Mouse (Mus musculus) hindbrain, embryonic 16.5 days (tissue): ENCODE data around the gene Prss22. TPM values are rescaled to one million over a fixed set of nuclear protein-coding genes. Genes with fewer than 3 reads are reported as not detected.

ENCODE experiments used
- ATAC-seq: fragments of 200-750 bp; cut with Nextera tagmentation; 2 replicates; pipeline ENCODE4 v1.8.0; 2017; ENCODE audit warnings: moderate TSS enrichment, moderate library complexity
- H3K27ac ChIP-seq: fragments of 300-500 bp; sonication (generic); 2 replicates; pipeline ENCODE4 v1.5.1; 2014; ENCODE audit warnings: low read depth, mild to moderate bottlenecking, control low read depth, low read length, moderate library complexity
- H3K27me3 ChIP-seq: fragments of 300-500 bp; sonication (generic); replicated peaks from 2 replicates; pipeline ENCODE4 v1.6.1; 2014; ENCODE audit warnings: low read length; ENCODE audit not compliant: control insufficient read depth, insufficient read depth
- H3K36me3 ChIP-seq: fragments of 300-500 bp; sonication (generic); 2 replicates; pipeline ENCODE4 v1.6.1; 2014; ENCODE audit warnings: mild to moderate bottlenecking, low read length, moderate library complexity, mixed read lengths; ENCODE audit not compliant: control insufficient read depth, insufficient read depth
- H3K4me1 ChIP-seq: fragments of 300-500 bp; sonication (generic); 2 replicates; pipeline ENCODE4 v1.6.1; 2014; ENCODE audit warnings: low read depth, low read length; ENCODE audit not compliant: control insufficient read depth, insufficient read depth
- H3K4me2 ChIP-seq: fragments of 300-500 bp; sonication (generic); 2 replicates; pipeline ENCODE4 v1.6.1; 2014; ENCODE audit warnings: mild to moderate bottlenecking, low read length, control low read depth, moderate library complexity
- H3K4me3 ChIP-seq: fragments of 300-500 bp; sonication (generic); 2 replicates; pipeline ENCODE4 v1.5.1; 2014; ENCODE audit warnings: mild to moderate bottlenecking, low read length, control low read depth, moderate library complexity
- H3K9ac ChIP-seq: fragments of 300-500 bp; sonication (generic); 2 replicates; pipeline ENCODE4 v1.6.1; 2014; ENCODE audit warnings: low read depth, mild to moderate bottlenecking, control low read depth, low read length, moderate library complexity
- H3K9me3 ChIP-seq: fragments of 300-500 bp; sonication (generic); 2 replicates; pipeline ENCODE4 v1.6.1; 2014; ENCODE audit warnings: mild to moderate bottlenecking, low read length, moderate library complexity; ENCODE audit not compliant: control insufficient read depth
- WGBS: fragments of 180-500 bp; shearing (Covaris S2); extraction: QIAGEN DNeasy Blood & Tissue Kit; methylation state at CpG from one replicate; pipeline ENCODE4 v1.1.7; 2014; 5-methylcytosine and 5-hydroxymethylcytosine counted together
- polyA plus RNA-seq: library from polyadenylated mRNA; unstranded; fragments of >200 nt; fragmentation: Nextera tagmentation; extraction: Ambion mirVana; gene quantifications from 2 replicates; pipeline ENCODE4 v1.2.1, GENCODE M21; 2015

Gene Prss22
- polyA plus RNA-seq, 1 experiment from 2014 or later = not detected

- no peak for ATAC-seq
- H3K9ac ChIP-seq = no peak overlapping the region
- no peaks in the 10 kb centered on the region for H3K27me3 ChIP-seq
- H3K4me2 ChIP-seq = no peak overlapping the region
- no peak overlapping the region for H3K4me3 ChIP-seq
- H3K27ac ChIP-seq = no peak overlapping the region
- no peaks in the 10 kb centered on the region for H3K9me3 ChIP-seq
- H3K36me3 ChIP-seq = no peaks in the 10 kb centered on the region
- 80% methylated on average over 1 of the region's 1 CpGs for WGBS
- no peaks in the 10 kb centered on the region for H3K4me1 ChIP-seq
Measured at GRCm38 (mm10) chr17:23984989-23985388, 12.9 kb downstream of the Prss22 start.

GRCm38 (mm10) chr17:23982912-23983311 is 15.0 kb downstream of the Prss22 start:
- Histone ChIP-seq H3K4me2 (no peak overlapping the region), H3K4me3 (no peak overlapping the region), H3K36me3 (no peaks in the 10 kb centered on the region), H3K9me3 (no peaks in the 10 kb centered on the region), H3K27ac (no peak overlapping the region), H3K4me1 (no peaks in the 10 kb centered on the region), H3K27me3 (no peaks in the 10 kb centered on the region), H3K9ac (no peak overlapping the region)
- 65% methylated on average over 4 of the region's 4 CpGs for WGBS
- no peak for ATAC-seq

DNA sequence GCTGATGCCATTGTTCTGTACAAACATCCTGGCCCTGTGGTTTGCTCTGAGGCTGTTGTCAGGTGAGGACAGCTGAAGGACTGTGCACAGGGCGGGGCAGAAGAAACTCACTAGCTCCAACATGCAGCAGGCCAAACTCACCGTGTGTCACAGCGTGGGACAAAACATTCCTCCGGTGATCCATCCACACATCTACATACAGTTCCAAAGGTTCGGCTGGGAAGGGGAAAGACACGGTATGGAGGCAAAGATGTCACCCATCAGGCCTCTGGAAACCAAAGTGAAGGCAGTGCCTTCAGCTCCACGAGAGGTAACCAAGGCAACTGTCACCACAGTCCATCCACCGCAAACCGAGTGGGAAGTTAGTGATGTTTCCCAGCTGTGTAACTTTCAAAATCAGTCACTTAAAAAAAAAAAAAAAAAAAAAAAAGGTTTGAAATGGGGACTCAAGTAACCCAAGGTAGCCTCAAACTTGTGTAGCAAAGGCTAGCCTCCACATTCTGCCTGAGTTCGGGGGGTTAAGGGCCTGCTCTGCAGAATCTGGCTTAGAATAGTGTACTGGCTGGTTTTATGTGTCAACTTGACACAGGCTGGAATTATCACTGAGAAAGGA is 17.5 kb downstream of the Prss22 start, which contains the start of gene Prss30:
TSS of gene Prss30 (minus strand) at position 270 of the 613 bp plus-strand sequence.
- no peak within 1 kb of the TSS for H3K9ac ChIP-seq
- no peak within 1 kb of the TSS for H3K4me2 ChIP-seq
- no peaks in the 10 kb centered on the region for H3K9me3 ChIP-seq
- no peaks in the 10 kb centered on the region for H3K27me3 ChIP-seq
- no peak for ATAC-seq
- no peaks in the 10 kb centered on the region for H3K4me1 ChIP-seq
- no peak within 1 kb of the TSS for H3K27ac ChIP-seq
- H3K4me3 ChIP-seq = no peak within 1 kb of the TSS
- 74% methylated on average over 10 of the region's 10 CpGs for WGBS
- no peaks in the 10 kb centered on the region for H3K36me3 ChIP-seq

DNA sequence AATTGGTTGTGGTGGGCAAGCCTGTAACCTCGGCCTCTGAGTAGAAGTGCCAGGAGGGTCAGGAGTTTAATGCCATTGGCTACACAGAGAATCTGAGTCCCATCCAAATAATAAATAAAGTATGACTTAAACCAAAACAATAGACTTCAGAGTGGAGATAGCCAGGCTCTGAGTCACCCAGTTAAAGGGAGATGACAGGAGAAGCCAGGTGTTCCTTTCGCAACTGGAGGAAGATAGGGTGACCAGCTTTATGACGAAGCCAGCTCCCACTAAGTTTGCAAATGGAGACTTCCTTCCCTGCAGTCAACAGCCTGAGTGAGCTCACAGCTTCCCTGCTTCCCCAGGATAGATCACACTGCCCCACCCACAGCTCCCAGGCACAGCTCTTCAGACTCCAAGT is 18.4 kb downstream of the Prss22 start:
- Histone ChIP-seq H3K36me3 (no peaks in the 10 kb centered on the region), H3K4me3 (no peak overlapping the region), H3K27ac (no peak overlapping the region), H3K4me2 (no peak overlapping the region), H3K4me1 (no peaks in the 10 kb centered on the region), H3K27me3 (no peaks in the 10 kb centered on the region), H3K9ac (no peak overlapping the region), H3K9me3 (no peaks in the 10 kb centered on the region)
- WGBS = 80% methylated on average over 3 of the region's 3 CpGs
- ATAC-seq = no peak

GRCm38 (mm10) chr17:23976665-23977064 is 21.2 kb downstream of the Prss22 start:
- H3K27ac ChIP-seq = no peak overlapping the region
- H3K9ac ChIP-seq = no peak overlapping the region
- H3K4me3 ChIP-seq = no peak overlapping the region
- H3K9me3 ChIP-seq = no peaks in the 10 kb centered on the region
- no peak overlapping the region for H3K4me2 ChIP-seq
- ATAC-seq = no peak
- 82% methylated on average over 4 of the region's 4 CpGs for WGBS
- no peaks in the 10 kb centered on the region for H3K27me3 ChIP-seq
- no peaks in the 10 kb centered on the region for H3K4me1 ChIP-seq
- no peaks in the 10 kb centered on the region for H3K36me3 ChIP-seq

GRCm38 (mm10) chr17:23971315-23971714 is 26.6 kb downstream of the Prss22 start:
- ATAC-seq = no peak
- Histone ChIP-seq H3K4me3 (no peak overlapping the region), H3K4me1 (no peaks in the 10 kb centered on the region), H3K36me3 (no peaks in the 10 kb centered on the region), H3K9me3 (no peaks in the 10 kb centered on the region), H3K4me2 (no peak overlapping the region), H3K27me3 (no peaks in the 10 kb centered on the region), H3K9ac (no peak overlapping the region), H3K27ac (no peak overlapping the region)
- 88% methylated on average over 9 of the region's 9 CpGs for WGBS

DNA sequence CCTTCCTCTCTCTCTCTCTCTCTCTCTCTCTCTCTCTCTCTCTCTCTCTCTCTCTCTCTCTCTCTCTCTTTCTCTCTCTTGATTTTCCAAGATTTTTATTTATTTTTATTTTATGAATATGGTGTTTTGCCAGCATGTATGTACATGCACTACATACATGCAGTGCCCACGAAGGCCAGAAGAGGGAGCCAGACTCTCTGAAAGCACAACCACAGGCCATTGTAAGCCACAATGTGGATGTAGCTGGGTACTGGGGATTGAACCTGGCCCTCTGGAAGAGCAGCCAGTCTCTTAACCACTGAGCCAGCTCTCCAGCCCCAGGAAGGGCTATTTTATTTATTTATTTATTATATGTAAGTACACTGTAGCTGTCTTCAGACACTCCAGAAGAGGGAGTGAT is 28.7 kb downstream of the Prss22 start:
- H3K27ac ChIP-seq = no peak overlapping the region
- H3K4me1 ChIP-seq = no peaks in the 10 kb centered on the region
- H3K27me3 ChIP-seq = no peaks in the 10 kb centered on the region
- no peaks in the 10 kb centered on the region for H3K36me3 ChIP-seq
- ATAC-seq = no peak
- no peak overlapping the region for H3K4me2 ChIP-seq
- no peaks in the 10 kb centered on the region for H3K9me3 ChIP-seq
- WGBS = 0% methylated on average over 1 of the region's 1 CpGs
- H3K9ac ChIP-seq = no peak overlapping the region
- no peak overlapping the region for H3K4me3 ChIP-seq

GRCm38 (mm10) chr17:23968780-23969179 is 29.1 kb downstream of the Prss22 start:
- Histone ChIP-seq H3K9me3 (no peaks in the 10 kb centered on the region), H3K4me2 (no peak overlapping the region), H3K4me1 (no peaks in the 10 kb centered on the region), H3K36me3 (no peaks in the 10 kb centered on the region), H3K9ac (no peak overlapping the region), H3K4me3 (no peak overlapping the region), H3K27ac (no peak overlapping the region), H3K27me3 (no peaks in the 10 kb centered on the region)
- ATAC-seq = no peak
- 47% methylated on average over 2 of the region's 2 CpGs for WGBS

- WGBS = 90% methylated on average over 10 of the region's 10 CpGs
- H3K9me3 ChIP-seq = no peaks in the 10 kb centered on the region
- ATAC-seq = no peak
- H3K27me3 ChIP-seq = 0 out of 2 replicates have a peak, but pooled peaks cover 2% of the 10 kb centered on the region
- no peaks in the 10 kb centered on the region for H3K4me1 ChIP-seq
- H3K4me3 ChIP-seq = no peak overlapping the region
- no peaks in the 10 kb centered on the region for H3K36me3 ChIP-seq
- no peak overlapping the region for H3K9ac ChIP-seq
- no peak overlapping the region for H3K4me2 ChIP-seq
- H3K27ac ChIP-seq = no peak overlapping the region
Measured at GRCm38 (mm10) chr17:23966658-23967401, 31.1 kb downstream of the Prss22 start.
